Mouse (Mus musculus) midbrain, postnatal 0 days (tissue): ENCODE measurements around the gene Nipsnap1. TPM values are rescaled to one million over a fixed set of nuclear protein-coding genes. Genes with fewer than 3 reads are reported as not detected.
A peak's percentile ranks its signal among the peaks of the same experiment; 100 is the strongest.

ENCODE experiments used
- ATAC-seq: fragments of 200-750 bp; cut with Nextera tagmentation; 2 replicates; pipeline ENCODE4 v1.8.0; 2017; ENCODE audit warnings: moderate number of reproducible peaks, mild to moderate bottlenecking, moderate TSS enrichment, moderate library complexity; ENCODE audit not compliant: low FRiP score
- DNase-seq: peaks from one replicate; pipeline ENCODE4 v3.0.0-alpha.2; 2015; ENCODE audit warnings: low spot score
- H3K27ac ChIP-seq: fragments of 300-500 bp; sonication (generic); 2 replicates; pipeline ENCODE4 v1.5.1; 2014; ENCODE audit warnings: low read depth, mild to moderate bottlenecking, low read length, mixed read lengths
- H3K27me3 ChIP-seq: fragments of 300-500 bp; sonication (generic); 2 replicates; pipeline ENCODE4 v1.6.1; 2014; ENCODE audit warnings: low read length, control low read depth, mixed read lengths; ENCODE audit not compliant: insufficient read depth
- H3K36me3 ChIP-seq: fragments of 300-500 bp; sonication (generic); 2 replicates; pipeline ENCODE4 v1.6.1; 2014; ENCODE audit warnings: low read length, control low read depth, mixed read lengths; ENCODE audit not compliant: insufficient read depth
- H3K4me1 ChIP-seq: fragments of 300-500 bp; sonication (generic); 2 replicates; pipeline ENCODE4 v1.6.1; 2014; ENCODE audit warnings: mild to moderate bottlenecking, control low read depth, antibody characterized with exemption, low read length, mixed read lengths; ENCODE audit not compliant: insufficient read depth
- H3K4me2 ChIP-seq: fragments of 300-500 bp; sonication (generic); 2 replicates; pipeline ENCODE4 v1.6.1; 2014; ENCODE audit warnings: low read depth, mild to moderate bottlenecking, low read length, mixed read lengths; ENCODE audit not compliant: poor library complexity, severe bottlenecking
- H3K4me3 ChIP-seq: fragments of 300-500 bp; sonication (generic); 2 replicates; pipeline ENCODE4 v1.5.1; 2014; ENCODE audit warnings: low read depth, mild to moderate bottlenecking, low read length, moderate library complexity
- H3K9ac ChIP-seq: fragments of 300-500 bp; sonication (generic); replicated peaks from 2 replicates; pipeline ENCODE4 v1.6.1; 2014; ENCODE audit warnings: mild to moderate bottlenecking, low read length, moderate library complexity, mixed read lengths; ENCODE audit not compliant: poor library complexity, severe bottlenecking
- H3K9me3 ChIP-seq: fragments of 300-500 bp; sonication (generic); 2 replicates; pipeline ENCODE4 v1.6.1; 2016; ENCODE audit warnings: low read length, control low read depth
- CTCF ChIP-seq: IDR thresholded peaks from 2 replicates; pipeline ENCODE4 v1.5.1; 2016; ENCODE audit warnings: antibody characterized with exemption, mild to moderate bottlenecking
- WGBS: fragments of 180-500 bp; shearing (Covaris S2); extraction: QIAGEN DNeasy Blood & Tissue Kit; methylation state at CpG from one replicate; pipeline ENCODE4 v1.1.7; 2014; 5-methylcytosine and 5-hydroxymethylcytosine counted together
- polyA plus RNA-seq: library from polyadenylated mRNA; unstranded; fragments of >200 nt; fragmentation: Nextera tagmentation; extraction: Ambion mirVana; gene quantifications from 2 replicates; pipeline ENCODE4 v1.2.1, GENCODE M21; 2015
- total RNA-seq: library from RNA; depleted of rRNA; stranded (reverse); fragments of >200 nt; gene quantifications from 2 replicates; pipeline ENCODE4 v1.2.3, GENCODE M21; 2014

Nipsnap1 gene
- total and polyA plus RNA-seq, 2 experiments from 2014 or later: 130 to 170 TPM

GRCm38 (mm10) chr11:4861816-4862604 is 11.7 kb upstream of the Nipsnap1 start:
- H3K4me3 ChIP-seq: no peak overlapping the region
- H3K4me2 ChIP-seq: no peak overlapping the region
- WGBS: 41% methylated on average over 11 of the region's 11 CpGs
- H3K9ac ChIP-seq: 0 out of 2 replicates have a peak overlapping the region, but pooled peaks have one; percentile 19
- no peaks in the 10 kb centered on the region for H3K27me3 ChIP-seq
- H3K9me3 ChIP-seq: no peaks in the 10 kb centered on the region
- ATAC-seq (no peak), DNase-seq (no peak)
- H3K4me1 ChIP-seq: no peaks in the 10 kb centered on the region
- H3K27ac ChIP-seq: no peak overlapping the region
- H3K36me3 ChIP-seq: no peaks in the 10 kb centered on the region
- TF ChIP-seq CTCF: no peak

GRCm38 (mm10) chr11:4862730-4863129 is 11.0 kb upstream of the Nipsnap1 start:
- ATAC-seq (no peak), DNase-seq (no peak)
- Histone ChIP-seq H3K36me3 (no peaks in the 10 kb centered on the region), H3K4me1 (no peaks in the 10 kb centered on the region), H3K4me2 (no peak overlapping the region), H3K4me3 (no peak overlapping the region), H3K27ac (no peak overlapping the region), H3K9me3 (no peaks in the 10 kb centered on the region), H3K9ac (no peak overlapping the region), H3K27me3 (no peaks in the 10 kb centered on the region)
- WGBS: 93% methylated on average over 1 of the region's 1 CpGs
- no peak for TF ChIP-seq CTCF

- WGBS: 29% methylated on average over 10 of the region's 10 CpGs
- peak; percentile 94 for TF ChIP-seq CTCF
- no peak overlapping the region for H3K27ac ChIP-seq
- H3K4me1 ChIP-seq: no peaks in the 10 kb centered on the region
- no peaks in the 10 kb centered on the region for H3K27me3 ChIP-seq
- ATAC-seq (no peak), DNase-seq (peak; percentile 87)
- H3K9ac ChIP-seq: no peak overlapping the region
- H3K4me3 ChIP-seq: no peak overlapping the region
- H3K36me3 ChIP-seq: no peaks in the 10 kb centered on the region
- H3K4me2 ChIP-seq: no peak overlapping the region
- H3K9me3 ChIP-seq: no peaks in the 10 kb centered on the region
Measured at GRCm38 (mm10) chr11:4865645-4866251, 8.0 kb upstream of the Nipsnap1 start.

GRCm38 (mm10) chr11:4874551-4874950 is 800 bp downstream of the Nipsnap1 start:
- H3K36me3 ChIP-seq: no peaks in the 10 kb centered on the region
- H3K27ac ChIP-seq: peak overlapping the region; percentile 83
- peak overlapping the region; percentile 68 for H3K4me2 ChIP-seq
- 3% methylated on average over 10 of the region's 10 CpGs for WGBS
- no peaks in the 10 kb centered on the region for H3K27me3 ChIP-seq
- peak overlapping the region; percentile 87 for H3K9ac ChIP-seq
- no peak for DNase-seq
- H3K9me3 ChIP-seq: no peaks in the 10 kb centered on the region
- ATAC-seq: 0 out of 2 replicates have a peak, but pooled peaks have one; percentile 21
- no peak for TF ChIP-seq CTCF
- H3K4me1 ChIP-seq: peaks cover 6% of the 10 kb centered on the region; the same call in 1 of the 2 replicates
- H3K4me3 ChIP-seq: peak overlapping the region; percentile 75

- ATAC-seq: no peak
Measured at GRCm38 (mm10) chr11:4881087-4881486, 7.3 kb downstream of the Nipsnap1 start.

More at GRCm38 (mm10) chr11:4881087-4881486, 7.3 kb downstream of the Nipsnap1 start:
- Histone ChIP-seq H3K36me3 (peaks cover 10% of the 10 kb centered on the region), H3K9me3 (no peaks in the 10 kb centered on the region), H3K27ac (no peak overlapping the region), H3K4me1 (no peaks in the 10 kb centered on the region), H3K4me2 (no peak overlapping the region), H3K9ac (no peak overlapping the region), H3K27me3 (no peaks in the 10 kb centered on the region), H3K4me3 (no peak overlapping the region)
- 92% methylated on average over 4 of the region's 4 CpGs for WGBS
- TF ChIP-seq CTCF: no peak
- DNase-seq: no peak
